Mouse (Mus musculus): ENCODE measurements around the gene Hist2h2be. TPM values are rescaled to one million over a fixed set of nuclear protein-coding genes. Genes with fewer than 3 reads are reported as not detected.

The Hist2h2be gene
- polyA plus RNA-seq (2012; rRNA removed), result 11.2 and 12.1 TPM in 2 replicates

DNA sequence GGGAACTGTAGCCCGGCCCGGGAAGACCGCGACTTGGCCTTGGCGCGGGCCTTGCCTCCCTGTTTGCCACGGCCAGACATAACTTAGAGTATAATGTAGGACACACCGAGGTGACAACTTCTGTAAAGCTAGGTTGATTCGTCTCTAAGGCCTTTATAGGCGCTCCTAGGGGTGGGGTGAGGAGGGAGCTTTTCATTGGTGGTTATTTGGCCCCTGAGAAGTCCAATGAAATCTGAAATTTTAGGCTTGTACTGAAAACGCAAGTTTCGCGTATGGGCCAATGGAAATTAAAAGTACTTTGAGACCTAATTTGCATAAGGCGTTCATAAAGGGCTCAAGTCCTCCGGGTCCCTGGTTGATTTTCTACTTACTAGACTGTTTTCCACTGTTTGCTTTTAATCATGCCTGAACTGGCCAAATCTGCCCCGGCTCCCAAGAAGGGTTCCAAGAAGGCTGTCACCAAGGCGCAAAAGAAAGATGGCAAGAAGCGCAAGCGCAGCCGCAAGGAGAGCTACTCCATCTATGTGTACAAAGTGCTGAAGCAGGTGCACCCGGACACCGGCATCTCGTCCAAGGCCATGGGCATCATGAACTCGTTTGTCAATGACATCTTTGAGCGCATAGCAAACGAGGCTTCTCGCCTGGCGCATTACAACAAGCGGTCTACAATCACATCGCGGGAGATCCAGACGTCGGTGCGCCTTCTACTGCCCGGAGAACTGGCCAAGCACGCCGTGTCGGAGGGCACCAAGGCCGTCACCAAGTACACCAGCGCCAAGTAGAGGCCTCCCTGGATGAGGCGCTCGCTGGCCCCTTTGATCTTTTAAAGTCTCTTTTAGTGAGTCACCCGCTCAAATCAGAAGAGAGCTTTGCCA, at the start of gene Hist2h2be, which contains the start of gene Hist2h2ac:
Hist2h2be (plus strand) TSS at position 355 of the 875 bp plus-strand sequence.
Hist2h2ac (minus strand) TSS at position 116 of the 875 bp plus-strand sequence.

DNA sequence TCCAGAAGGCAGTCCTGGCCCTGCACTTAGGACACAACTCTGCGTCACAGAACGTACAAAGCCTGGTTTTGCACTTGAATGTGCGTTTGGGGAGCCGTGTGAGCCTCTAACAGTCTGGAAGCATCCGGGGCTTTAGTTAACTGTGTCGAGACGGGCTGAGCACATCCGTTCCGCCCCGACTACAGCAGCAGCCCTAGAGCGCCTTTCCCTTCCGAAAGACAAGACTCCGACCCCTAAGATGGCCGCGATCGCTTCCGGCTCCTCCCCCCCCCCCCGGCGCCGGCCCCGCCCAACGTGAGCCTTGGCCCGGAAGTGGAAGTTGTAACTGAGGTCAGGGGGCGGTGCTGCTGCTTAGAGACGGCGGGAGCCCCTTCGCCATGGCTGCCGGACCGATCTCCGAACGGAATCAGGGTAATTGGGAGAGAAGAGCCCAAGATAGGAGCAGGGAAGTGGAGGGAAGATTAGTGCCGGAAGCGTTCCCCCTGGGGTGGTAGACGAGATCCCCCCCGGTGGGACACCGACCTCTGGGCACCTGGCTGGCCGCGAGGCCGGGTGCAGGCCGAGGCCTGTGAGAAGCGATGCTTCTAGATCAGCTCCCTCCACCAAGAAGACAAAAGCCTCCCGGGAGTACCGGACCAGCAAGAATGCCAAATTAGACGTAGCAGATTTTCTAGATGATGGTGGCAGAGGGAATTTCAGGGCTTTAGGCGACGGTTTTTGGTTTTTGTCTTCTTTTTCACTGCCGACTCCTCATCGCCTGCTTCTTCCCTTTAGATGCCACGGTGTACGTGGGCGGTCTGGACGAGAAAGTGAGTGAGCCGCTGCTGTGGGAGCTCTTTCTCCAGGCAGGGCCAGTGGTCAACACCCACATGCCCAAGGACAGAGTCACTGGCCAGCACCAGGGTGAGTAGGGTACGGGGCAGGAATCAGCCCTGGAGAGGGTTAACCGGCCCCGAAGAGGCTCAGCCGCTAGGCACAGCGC, 48.4 kb upstream of the Hist2h2be start, which contains the start of gene Sf3b4:
Sf3b4 (plus strand) TSS at position 136 of the 982 bp plus-strand sequence.

DNA sequence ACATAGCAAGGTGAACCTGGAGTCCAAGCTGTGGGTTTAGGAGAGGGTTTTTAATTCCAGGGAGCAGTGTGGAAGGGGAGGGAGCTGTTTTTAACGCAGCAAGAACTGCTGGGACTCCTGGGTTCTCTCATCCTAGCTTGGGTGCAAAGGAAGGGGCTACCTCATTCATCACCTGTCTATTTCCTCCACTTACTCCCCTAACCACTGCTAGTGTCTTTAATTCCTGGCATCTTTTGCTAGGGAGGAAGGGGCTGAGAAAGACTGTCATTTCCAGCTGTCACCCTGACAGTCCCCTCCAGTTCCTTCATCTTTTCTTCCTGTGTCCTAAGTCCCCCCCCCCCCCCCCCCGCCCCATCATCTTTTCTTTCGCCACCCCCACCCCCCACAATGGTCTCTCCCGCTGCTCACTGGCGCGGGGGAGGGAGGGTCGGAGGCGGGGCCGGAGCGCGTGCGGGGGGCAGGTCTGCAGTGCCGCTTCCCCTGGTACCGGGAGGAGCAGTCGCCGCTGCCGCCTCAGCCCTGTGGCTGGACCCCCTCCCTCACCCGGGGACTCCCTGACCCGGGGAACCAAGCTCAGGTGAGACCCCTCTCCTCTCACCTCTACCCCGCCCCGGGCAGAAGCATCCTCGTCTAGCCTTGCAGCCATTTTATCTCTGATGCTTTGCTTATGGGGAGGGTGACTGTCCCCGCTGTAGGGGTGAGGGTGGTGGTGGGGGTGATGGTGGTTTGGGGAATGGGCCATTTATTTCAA, 40.0 kb upstream of the Hist2h2be start, which contains the start of gene Sv2a:
Sv2a (plus strand) TSS at position 425 of the 751 bp plus-strand sequence.

DNA sequence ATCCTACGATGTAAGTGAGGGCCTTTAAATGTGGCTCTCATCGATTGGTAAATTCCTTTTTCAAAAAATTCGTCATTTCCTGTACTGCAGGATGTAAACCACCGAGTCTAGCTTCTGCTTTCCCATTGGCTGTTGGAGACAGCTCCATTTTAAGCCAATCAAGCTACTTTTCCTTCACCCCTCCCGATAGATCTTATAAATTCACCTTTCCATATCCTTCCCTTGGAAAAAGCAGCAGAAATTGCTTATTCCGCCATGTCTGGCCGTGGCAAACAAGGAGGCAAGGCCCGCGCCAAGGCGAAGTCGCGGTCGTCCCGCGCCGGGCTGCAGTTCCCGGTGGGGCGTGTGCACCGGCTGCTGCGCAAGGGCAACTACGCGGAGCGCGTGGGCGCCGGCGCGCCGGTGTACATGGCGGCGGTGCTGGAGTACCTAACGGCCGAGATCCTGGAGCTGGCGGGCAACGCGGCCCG, 1.2 kb upstream of the Hist2h2be start, which contains the start of the genes Bola1 and Hist2h2ab:
Bola1 (minus strand) TSS at position 49 of the 470 bp plus-strand sequence.
Hist2h2ab (plus strand) TSS at position 205 of the 470 bp plus-strand sequence.

DNA sequence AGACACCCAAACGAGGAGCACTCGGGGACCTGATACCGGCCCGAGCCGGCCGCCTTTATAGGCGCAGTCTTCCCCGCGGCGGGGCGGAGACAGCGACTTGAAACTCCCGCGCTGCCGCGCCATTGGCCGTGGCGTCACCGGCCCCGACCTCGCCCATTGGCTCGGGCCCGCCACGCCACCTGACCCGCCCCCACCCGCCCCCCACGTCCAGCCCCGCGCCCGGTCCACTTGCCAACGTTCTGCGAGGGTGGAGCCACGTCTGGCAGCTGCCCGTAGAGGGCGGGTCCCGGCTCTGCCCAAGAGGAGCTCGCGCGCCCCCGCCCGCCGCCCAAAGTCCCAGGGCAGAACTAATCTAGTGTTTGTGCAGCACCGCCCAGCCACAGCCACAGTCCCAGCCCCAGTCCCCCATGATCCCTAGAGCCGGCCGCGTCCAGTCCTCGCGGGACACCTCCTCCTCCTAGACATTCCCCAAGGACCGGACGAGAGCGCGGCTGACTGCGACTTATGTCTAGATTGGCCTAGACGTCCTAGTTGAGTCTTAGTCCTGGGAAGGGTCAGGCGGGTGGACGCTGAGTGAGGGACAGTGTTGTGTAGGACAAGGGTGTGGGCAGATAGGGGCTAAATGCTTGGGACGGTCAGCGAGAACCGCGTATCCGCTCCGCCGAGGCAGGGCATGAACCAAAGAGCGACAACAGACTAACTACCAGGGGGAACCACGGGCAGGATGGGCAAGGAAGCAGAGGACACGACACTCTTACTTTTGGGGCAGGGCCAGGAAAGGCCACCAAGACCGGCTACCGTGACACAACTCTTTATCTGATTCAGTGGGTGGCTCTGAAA, 18.3 kb downstream of the Hist2h2be start, which contains the start of gene Hist2h3c2:
Hist2h3c2 (minus strand) TSS at position 174 of the 840 bp plus-strand sequence.

DNA sequence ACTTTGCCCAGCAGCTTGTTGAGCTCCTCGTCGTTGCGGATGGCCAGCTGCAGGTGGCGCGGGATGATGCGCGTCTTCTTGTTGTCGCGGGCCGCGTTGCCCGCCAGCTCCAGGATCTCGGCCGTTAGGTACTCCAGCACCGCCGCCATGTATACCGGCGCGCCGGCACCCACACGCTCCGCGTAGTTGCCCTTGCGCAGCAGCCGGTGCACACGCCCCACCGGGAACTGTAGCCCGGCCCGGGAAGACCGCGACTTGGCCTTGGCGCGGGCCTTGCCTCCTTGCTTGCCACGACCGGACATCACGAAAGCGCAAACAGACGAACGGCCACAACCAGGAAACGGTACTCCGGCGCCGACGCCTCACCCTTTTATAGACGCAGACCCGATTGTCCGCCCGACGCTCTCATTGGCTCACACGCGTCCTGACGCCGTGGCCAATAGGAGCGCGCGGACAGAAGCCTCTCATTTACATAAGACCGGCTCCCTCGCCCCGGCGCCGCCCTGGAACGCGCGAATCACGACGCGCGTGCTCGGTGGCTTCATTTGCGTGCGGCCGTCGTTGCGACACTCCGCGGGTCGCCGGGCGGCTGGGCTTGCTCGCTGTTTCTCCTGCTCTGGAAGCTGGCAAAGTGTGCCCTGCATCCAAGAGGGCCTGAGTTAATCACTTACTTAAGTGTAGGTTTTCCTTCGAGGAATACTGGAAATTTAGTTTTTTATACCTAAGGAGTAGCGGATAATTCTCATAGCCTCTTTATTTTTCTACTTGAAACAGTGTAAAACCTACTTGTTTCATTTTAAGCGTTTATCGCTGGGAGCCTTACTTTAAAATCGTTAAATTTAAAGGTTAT, 19.3 kb downstream of the Hist2h2be start, which contains the start of gene Hist2h2aa2:
Hist2h2aa2 (minus strand) TSS at position 328 of the 850 bp plus-strand sequence.

DNA sequence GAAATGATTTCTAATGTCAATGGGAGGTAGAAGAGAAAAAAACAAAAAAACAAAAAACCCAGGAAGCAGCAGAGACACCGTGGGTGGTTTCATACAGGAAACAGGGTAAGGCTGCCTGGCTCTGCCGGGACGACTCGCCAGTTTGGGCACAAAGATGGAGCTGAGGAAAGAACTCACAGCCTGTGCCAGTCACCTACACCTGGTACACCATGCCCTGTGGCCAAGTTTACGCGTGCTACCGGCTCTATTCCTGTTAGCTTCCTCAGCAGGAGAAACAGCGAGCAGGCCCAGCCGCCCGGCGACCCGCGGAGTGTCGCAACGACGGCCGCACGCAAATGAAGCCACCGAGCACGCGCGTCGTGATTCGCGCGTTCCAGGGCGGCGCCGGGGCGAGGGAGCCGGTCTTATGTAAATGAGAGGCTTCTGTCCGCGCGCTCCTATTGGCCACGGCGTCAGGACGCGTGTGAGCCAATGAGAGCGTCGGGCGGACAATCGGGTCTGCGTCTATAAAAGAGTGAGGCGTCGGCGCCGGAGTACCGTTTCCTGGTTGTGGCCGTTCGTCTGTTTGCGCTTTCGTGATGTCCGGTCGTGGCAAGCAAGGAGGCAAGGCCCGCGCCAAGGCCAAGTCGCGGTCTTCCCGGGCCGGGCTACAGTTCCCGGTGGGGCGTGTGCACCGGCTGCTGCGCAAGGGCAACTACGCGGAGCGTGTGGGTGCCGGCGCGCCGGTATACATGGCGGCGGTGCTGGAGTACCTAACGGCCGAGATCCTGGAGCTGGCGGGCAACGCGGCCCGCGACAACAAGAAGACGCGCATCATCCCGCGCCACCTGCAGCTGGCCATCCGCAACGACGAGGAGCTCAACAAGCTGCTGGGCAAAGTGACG, 24.3 kb downstream of the Hist2h2be start, which contains the start of gene Hist2h2aa1:
Hist2h2aa1 (plus strand) TSS at position 495 of the 884 bp plus-strand sequence.

DNA sequence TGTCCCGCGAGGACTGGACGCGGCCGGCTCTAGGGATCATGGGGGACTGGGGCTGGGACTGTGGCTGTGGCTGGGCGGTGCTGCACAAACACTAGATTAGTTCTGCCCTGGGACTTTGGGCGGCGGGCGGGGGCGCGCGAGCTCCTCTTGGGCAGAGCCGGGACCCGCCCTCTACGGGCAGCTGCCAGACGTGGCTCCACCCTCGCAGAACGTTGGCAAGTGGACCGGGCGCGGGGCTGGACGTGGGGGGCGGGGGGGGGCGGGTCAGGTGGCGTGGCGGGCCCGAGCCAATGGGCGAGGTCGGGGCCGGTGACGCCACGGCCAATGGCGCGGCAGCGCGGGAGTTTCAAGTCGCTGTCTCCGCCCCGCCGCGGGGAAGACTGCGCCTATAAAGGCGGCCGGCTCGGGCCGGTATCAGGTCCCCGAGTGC, 25.5 kb downstream of the Hist2h2be start, which contains the start of gene Hist2h3c1:
Hist2h3c1 (plus strand) TSS at position 259 of the 430 bp plus-strand sequence.

DNA sequence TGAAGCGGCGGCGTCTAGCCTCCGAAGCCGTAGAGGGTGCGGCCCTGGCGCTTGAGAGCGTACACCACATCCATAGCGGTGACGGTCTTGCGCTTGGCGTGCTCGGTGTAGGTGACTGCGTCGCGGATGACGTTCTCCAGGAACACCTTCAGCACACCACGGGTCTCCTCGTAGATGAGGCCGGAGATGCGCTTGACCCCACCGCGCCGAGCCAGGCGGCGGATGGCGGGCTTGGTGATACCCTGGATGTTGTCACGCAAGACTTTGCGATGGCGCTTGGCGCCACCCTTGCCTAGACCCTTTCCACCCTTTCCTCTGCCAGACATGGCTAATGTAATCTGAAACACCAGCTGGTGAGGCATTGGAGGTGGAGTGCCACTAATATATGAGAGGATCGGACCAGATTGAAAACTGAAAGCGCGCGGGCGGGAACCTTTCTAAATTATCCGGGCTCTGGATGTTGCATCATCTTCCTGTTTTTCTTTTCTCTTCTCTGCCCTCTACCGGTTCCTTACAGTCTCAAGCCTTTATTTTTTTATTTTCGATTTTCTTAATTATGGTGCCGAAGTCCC, 42.1 kb downstream of the Hist2h2be start, which contains the start of gene Hist2h4:
Hist2h4 (minus strand) TSS at position 333 of the 572 bp plus-strand sequence.

DNA sequence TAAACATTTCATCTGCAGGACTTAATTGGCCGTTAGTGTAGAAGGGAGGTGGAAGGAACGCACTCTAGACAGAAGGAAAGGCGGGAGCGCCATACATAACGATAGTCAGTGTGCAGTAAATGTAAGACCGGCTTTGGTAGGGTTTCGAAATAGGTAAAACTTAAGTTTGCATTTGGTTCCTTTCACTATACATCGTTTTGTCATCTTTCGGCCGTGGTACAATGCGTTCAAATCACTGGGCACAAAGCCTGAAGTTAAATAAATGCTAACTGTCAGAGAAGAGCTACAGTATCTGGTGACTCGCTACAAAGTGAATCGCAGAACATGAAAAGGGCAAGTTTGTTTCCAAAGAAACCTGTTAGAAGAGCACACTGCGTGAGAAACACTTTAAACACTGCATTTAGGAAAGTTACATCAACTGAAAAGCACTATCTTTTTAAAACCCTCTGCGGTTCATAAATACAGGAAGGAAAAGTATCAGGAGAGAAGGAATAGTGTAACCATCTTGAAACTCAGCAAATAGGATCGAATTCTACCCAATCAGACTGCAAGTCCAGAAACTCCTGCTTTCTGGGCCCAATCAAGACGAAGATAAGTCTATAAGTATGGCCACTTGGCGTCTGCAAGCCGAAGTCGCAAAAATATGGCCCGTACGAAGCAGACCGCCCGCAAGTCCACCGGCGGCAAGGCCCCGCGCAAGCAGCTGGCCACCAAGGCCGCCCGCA, 47.3 kb downstream of the Hist2h2be start, which contains the start of gene Hist2h3b:
Hist2h3b (plus strand) TSS at position 604 of the 725 bp plus-strand sequence.

DNA sequence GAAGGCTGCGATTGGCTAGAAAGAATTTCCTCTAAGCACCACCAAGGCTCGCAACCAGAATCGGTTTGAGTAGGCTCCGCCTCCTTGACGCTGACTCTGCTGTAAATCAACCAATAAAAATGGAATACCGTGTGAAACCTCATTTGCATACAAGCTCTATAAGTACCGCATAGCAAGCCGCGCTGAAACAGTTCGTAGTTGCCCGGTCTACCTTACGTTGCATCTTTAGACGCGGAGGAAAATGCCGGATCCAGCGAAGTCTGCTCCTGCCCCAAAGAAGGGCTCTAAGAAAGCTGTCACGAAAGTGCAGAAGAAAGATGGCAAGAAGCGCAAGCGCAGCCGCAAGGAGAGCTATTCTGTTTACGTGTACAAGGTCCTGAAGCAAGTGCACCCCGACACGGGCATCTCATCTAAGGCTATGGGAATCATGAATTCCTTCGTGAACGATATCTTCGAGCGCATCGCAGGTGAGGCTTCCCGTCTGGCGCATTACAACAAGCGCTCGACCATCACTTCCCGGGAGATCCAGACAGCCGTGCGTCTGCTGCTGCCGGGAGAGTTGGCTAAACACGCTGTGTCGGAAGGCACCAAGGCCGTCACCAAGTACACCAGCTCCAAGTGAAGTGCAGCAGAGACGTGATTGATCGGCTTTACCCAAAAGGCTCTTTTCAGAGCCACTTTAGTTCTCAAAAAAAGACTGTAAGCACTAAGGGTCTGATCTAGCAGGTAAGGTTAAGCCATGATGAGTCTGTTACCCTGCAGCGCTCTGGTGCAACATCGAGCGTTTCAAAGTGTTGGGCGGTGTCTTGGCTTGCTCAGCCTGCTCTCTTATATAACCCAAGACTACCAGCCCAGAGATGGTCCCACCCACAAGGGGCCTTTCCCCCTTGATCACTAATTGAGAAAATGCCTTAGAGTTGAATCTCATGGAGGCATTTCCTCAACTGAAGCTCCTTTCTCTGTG, 48.9 kb downstream of the Hist2h2be start, which contains the start of gene Hist2h2bb:
Hist2h2bb (plus strand) TSS at position 242 of the 964 bp plus-strand sequence.

All from central nervous system, embryonic 11.5 days (tissue).